Mouse (Mus musculus): ENCODE results near the gene Ace2. TPM values are rescaled to one million over a fixed set of nuclear protein-coding genes. Genes with fewer than 3 reads are reported as not detected.

Ace2 gene
- total and polyA plus RNA-seq, 3 experiments: 0.08 TPM; not detected in 2

- Histone ChIP-seq H3K4me1 (ENCODE audit: control insufficient read depth in 1 of 2, insufficient read depth in 2 of 2) (no peaks in the 10 kb centered on the region), H3K27ac (ENCODE audit: insufficient read depth, low read depth) (no peak overlapping the region), H3K9me3 (replicated peaks; ENCODE audit: low read length) (no peaks in the 10 kb centered on the region), H3K27me3 (replicated peaks) (no peaks in the 10 kb centered on the region), H3K4me3 (replicated peaks in 1 of 3; ENCODE audit: low read depth in 2 of 3, low read length in 2 of 3, poor library complexity in 1 of 3) (no peak overlapping the region), H3K4me2 (ENCODE audit: insufficient read depth, low read depth, poor library complexity, severe bottlenecking) (no peak overlapping the region), H3K9ac (ENCODE audit: insufficient read depth, low read depth) (no peak overlapping the region), H3K36me3 (replicated peaks in 1 of 2; ENCODE audit: control insufficient read depth in 1 of 2, insufficient read depth in 1 of 2, low read length in 1 of 2) (no peaks in the 10 kb centered on the region), H3K79me2 (replicated peaks; ENCODE audit: control insufficient read depth, extremely low read depth, insufficient read depth, poor library complexity, severe bottlenecking) (no peaks in the 10 kb centered on the region)
- in situ Hi-C loops (cut with MboI; ENCODE audit: low pct_ligation_motif_present, low pct_unique_long_range_greater_than_20kb, low sequenced_read_pairs) (no loop called here), dilution Hi-C loops (cut with MboI; ENCODE audit: extremely low pct_ligation_motif_present, extremely low pct_unique_long_range_greater_than_20kb, low sequenced_read_pairs) (no loop called here)
- TF ChIP-seq NELFE (IDR thresholded peaks at IDR 0.05; ENCODE audit: low read depth, low read length) (no peak), MAX (IDR thresholded peaks at IDR 0.05; ENCODE audit: low read length) (no peak), UBTF (IDR thresholded peaks at IDR 0.05; ENCODE audit: low read depth, low read length) (no peak), ZC3H11A (IDR thresholded peaks at IDR 0.05; ENCODE audit: low read depth, low read length) (no peak), RAD21 (IDR thresholded peaks at IDR 0.05; ENCODE audit: low read depth, low read length) (no peak), ZNF384 (IDR thresholded peaks at IDR 0.05; ENCODE audit: low read depth, low read length) (no peak), NRF1 (IDR thresholded peaks at IDR 0.05; ENCODE audit: low read depth, low read length) (no peak), SMC3 (IDR thresholded peaks at IDR 0.05; ENCODE audit: low read depth, low read length) (no peak), POLR2A (IDR thresholded peaks at IDR 0.05; ENCODE audit: low read depth, low read length) (no peak), ETS1 (conservative IDR thresholded peaks at IDR 0.05; ENCODE audit: low read depth, low read length) (no peak), TBP (conservative IDR thresholded peaks at IDR 0.05; ENCODE audit: low read depth, low read length) (no peak), RCOR1 (conservative IDR thresholded peaks at IDR 0.05; ENCODE audit: low read depth, low read length) (no peak), ZKSCAN1 (IDR thresholded peaks at IDR 0.05; ENCODE audit: borderline replicate concordance, low read depth, low read length) (no peak), CHD2 (IDR thresholded peaks at IDR 0.05; ENCODE audit: low read length) (no peak), HCFC1 (IDR thresholded peaks at IDR 0.05; ENCODE audit: low read depth, low read length) (no peak), JUN (IDR thresholded peaks at IDR 0.05; ENCODE audit: insufficient read depth, low read depth, low read length) (no peak), CHD1 (IDR thresholded peaks at IDR 0.05; ENCODE audit: low read depth, low read length) (no peak), MAZ (IDR thresholded peaks at IDR 0.05; ENCODE audit: low read depth, low read length) (no peak)
- no peak for DNase-seq (ENCODE audit: extremely low read depth)
Observed at GRCm38 (mm10) chrX:164145463-164146250, 6.5 kb downstream of the Ace2 start.

- Histone ChIP-seq H3K9me3 (replicated peaks; ENCODE audit: low read length) (no peaks in the 10 kb centered on the region), H3K4me1 (ENCODE audit: control insufficient read depth in 1 of 2, insufficient read depth in 2 of 2) (no peaks in the 10 kb centered on the region), H3K4me3 (replicated peaks in 1 of 3; ENCODE audit: low read depth in 2 of 3, low read length in 2 of 3, poor library complexity in 1 of 3) (no peak overlapping the region), H3K4me2 (ENCODE audit: insufficient read depth, low read depth, poor library complexity, severe bottlenecking) (no peak overlapping the region), H3K27me3 (replicated peaks) (no peaks in the 10 kb centered on the region), H3K36me3 (replicated peaks in 1 of 2; ENCODE audit: control insufficient read depth in 1 of 2, insufficient read depth in 1 of 2, low read length in 1 of 2) (no peaks in the 10 kb centered on the region), H3K9ac (ENCODE audit: insufficient read depth, low read depth) (no peak overlapping the region), H3K79me2 (replicated peaks; ENCODE audit: control insufficient read depth, extremely low read depth, insufficient read depth, poor library complexity, severe bottlenecking) (no peaks in the 10 kb centered on the region), H3K27ac (ENCODE audit: insufficient read depth, low read depth) (no peak overlapping the region)
- DNase-seq (ENCODE audit: extremely low read depth): no peak
- dilution Hi-C loops (cut with MboI; ENCODE audit: extremely low pct_ligation_motif_present, extremely low pct_unique_long_range_greater_than_20kb, low sequenced_read_pairs) (no loop called here), in situ Hi-C loops (cut with MboI; ENCODE audit: low pct_ligation_motif_present, low pct_unique_long_range_greater_than_20kb, low sequenced_read_pairs) (no loop called here)
- no peak for TF ChIP-seq RAD21 (IDR thresholded peaks at IDR 0.05; ENCODE audit: low read depth, low read length)
- TF ChIP-seq PAX5 (IDR thresholded peaks at IDR 0.05; ENCODE audit: low read length): no peak
- no peak for TF ChIP-seq POLR2A (IDR thresholded peaks at IDR 0.05; ENCODE audit: low read depth, low read length)
- TF ChIP-seq ETS1 (conservative IDR thresholded peaks at IDR 0.05; ENCODE audit: low read depth, low read length): no peak
- no peak for TF ChIP-seq BHLHE40 (IDR thresholded peaks at IDR 0.05; ENCODE audit: low read depth, low read length)
- TF ChIP-seq POLR2AphosphoS2 (IDR thresholded peaks at IDR 0.05; ENCODE audit: low read depth, low read length): no peak
- no peak for TF ChIP-seq USF1 (IDR thresholded peaks at IDR 0.05; ENCODE audit: low read depth, low read length)
- TF ChIP-seq JUN (IDR thresholded peaks at IDR 0.05; ENCODE audit: insufficient read depth, low read depth, low read length): no peak
Observed at GRCm38 (mm10) chrX:164152703-164153102, 13.6 kb downstream of the Ace2 start.
